Mouse (Mus musculus) myocyte (in vitro differentiated cells): Measurements from ENCODE around the gene Gpr160.

Experiments
- CEBPB ChIP-seq: IDR thresholded peaks from 2 replicates; pipeline ENCODE4 v1.6.1; 2011; ENCODE audit warnings: mild to moderate bottlenecking, moderate library complexity; ENCODE audit not compliant: poor library complexity, insufficient read depth, severe bottlenecking
- E2F4 ChIP-seq: IDR thresholded peaks from one replicate; pipeline ENCODE4 v1.6.1; 2011; ENCODE audit warnings: mild to moderate bottlenecking, control low read depth, moderate library complexity; ENCODE audit not compliant: insufficient read depth
- MYOD1 ChIP-seq, 3 experiments: IDR thresholded peaks; one replicate each; pipeline ENCODE4 v1.6.1; 2011; ENCODE audit warnings: control low read depth in 2 of 3, low read depth in 2 of 3, mild to moderate bottlenecking in 2 of 3, moderate library complexity in 1 of 3; ENCODE audit not compliant: insufficient read length in 2 of 3, control insufficient read depth in 1 of 3
- MYOG ChIP-seq, 3 experiments: IDR thresholded peaks; one replicate each; pipeline ENCODE4 v1.6.1; 2011; ENCODE audit warnings: control low read depth in 2 of 3, low read depth in 2 of 3, mild to moderate bottlenecking in 2 of 3; ENCODE audit not compliant: insufficient read length in 2 of 3, control insufficient read depth in 1 of 3, insufficient read depth in 1 of 3
- POLR2A ChIP-seq: IDR thresholded peaks from one replicate; pipeline ENCODE4 v1.6.1; 2011; ENCODE audit warnings: low read depth, mild to moderate bottlenecking, control low read depth, moderate library complexity; ENCODE audit not compliant: insufficient read length
- POLR2AphosphoS2 ChIP-seq: IDR thresholded peaks from one replicate; pipeline ENCODE4 v1.6.1; 2011; ENCODE audit warnings: low read depth, control low read depth; ENCODE audit not compliant: insufficient read length
- SRF ChIP-seq: IDR thresholded peaks from one replicate; pipeline ENCODE4 v1.6.1; 2011; ENCODE audit warnings: low read depth; ENCODE audit not compliant: control insufficient read depth, insufficient read length
- TCF12 ChIP-seq: IDR thresholded peaks from one replicate; pipeline ENCODE4 v1.6.1; 2011; ENCODE audit warnings: mild to moderate bottlenecking, control low read depth; ENCODE audit not compliant: poor library complexity, insufficient read depth, severe bottlenecking
- TCF3 ChIP-seq: IDR thresholded peaks from one replicate; pipeline ENCODE4 v1.6.1; 2011; ENCODE audit warnings: low read depth, control low read depth; ENCODE audit not compliant: insufficient read length
- USF1 ChIP-seq: IDR thresholded peaks from one replicate; pipeline ENCODE4 v1.6.1; 2011; ENCODE audit warnings: low read depth, mild to moderate bottlenecking, control low read depth, moderate library complexity

DNA sequence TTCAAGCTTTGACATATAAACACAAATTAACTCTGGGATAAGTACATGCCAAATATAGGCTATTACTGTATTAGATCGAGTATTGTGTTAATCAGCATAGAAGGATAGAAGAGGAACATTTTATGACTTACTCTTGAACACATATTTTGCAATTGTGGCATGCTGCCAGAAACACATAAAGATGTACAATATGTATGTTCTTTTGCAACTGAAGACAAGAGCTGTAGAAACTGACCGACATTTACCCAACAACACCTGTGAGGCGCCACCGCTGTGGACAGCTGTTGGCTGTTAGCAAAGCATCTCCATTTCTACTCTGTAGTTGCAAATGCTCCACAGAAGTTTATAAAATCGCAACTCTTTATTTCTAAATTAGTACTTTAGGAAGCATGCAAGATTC is 29.7 kb upstream of the Gpr160 start:
- TF ChIP-seq POLR2A = no peak
- TF ChIP-seq POLR2AphosphoS2 = no peak
- no peak for TF ChIP-seq MYOG (IDR thresholded peaks at IDR 0.05; ENCODE audit: control insufficient read depth in 1 of 3, insufficient read depth in 1 of 3, insufficient read length in 2 of 3, low read depth in 2 of 3)
- TF ChIP-seq CEBPB = no peak
- no peak for TF ChIP-seq TCF3
- no peak for TF ChIP-seq E2F4
- TF ChIP-seq USF1 = no peak
- TF ChIP-seq TCF12 = no peak
- TF ChIP-seq SRF = no peak
- no peak for TF ChIP-seq MYOD1 (IDR thresholded peaks at IDR 0.05; ENCODE audit: control insufficient read depth in 1 of 3, insufficient read length in 2 of 3, low read depth in 2 of 3)
